ENCODE assay signal across 26 mouse cellular contexts in the genomic region with DNA sequence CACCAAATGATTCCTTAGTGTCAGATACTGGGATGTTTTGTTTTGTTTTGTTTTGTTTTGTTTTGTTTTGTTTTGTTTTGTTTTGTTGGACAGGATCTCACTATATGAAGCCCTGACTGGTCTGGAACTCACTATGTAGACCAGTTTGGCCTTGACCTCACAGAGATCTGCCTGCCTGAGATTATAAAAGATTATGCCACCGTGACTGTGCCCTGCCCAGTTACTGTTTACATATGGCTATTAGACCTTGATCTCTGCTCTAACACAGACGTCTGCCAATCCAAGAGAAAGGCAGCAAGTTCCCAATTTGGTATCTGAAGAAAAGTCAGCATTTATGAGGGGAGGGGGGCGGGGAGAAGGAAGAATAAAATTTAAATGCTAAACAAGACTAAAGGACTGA. TPM values are rescaled to one million over a fixed set of nuclear protein-coding genes. Genes with fewer than 3 reads are reported as not detected.
A peak's percentile ranks its signal among the peaks of the same experiment; 100 is the strongest.
DNase-seq lines count a peak whose midpoint lies in the region; ATAC-seq and TF ChIP-seq lines count a peak whose summit lies in the region.
"Had no signal": no experiment of that assay in that cellular context is flagged by ENCODE, and none has a peak within 500 bp of the region (broad histone marks: within the 10 kb centered on the region; RNA-seq: fewer than 3 reads in every experiment).

No protein-coding gene starts in this region.

- H3K4me1 ChIP-seq in liver, adult 2 months (ENCODE audit: control insufficient read depth, insufficient read depth, low read length), result peaks cover 7% of the 10 kb centered on the region; the same call in 1 of the 2 replicates
- H3K4me1 ChIP-seq in liver, postnatal 0 days (ENCODE audit: insufficient read depth), result no peaks in the 10 kb centered on the region
- H3K4me1 ChIP-seq in intestine, embryonic 15.5 days (replicated peaks), result no peaks in the 10 kb centered on the region
- H3K4me1 ChIP-seq in intestine, postnatal 0 days (replicated peaks; ENCODE audit: control insufficient read depth, insufficient read depth, low read length), result no peaks in the 10 kb centered on the region
- H3K4me1 ChIP-seq in lung, postnatal 0 days (ENCODE audit: insufficient read depth, low read depth, low read length), result no peaks in the 10 kb centered on the region
- H3K4me1 ChIP-seq: embryonic facial prominence, embryonic 12.5 days; embryonic facial prominence, embryonic 15.5 days; heart, embryonic 13.5 days had no signal

- no peaks in the 10 kb centered on the region for H3K79me2 ChIP-seq in liver, adult 2 months (ENCODE audit: control insufficient read depth, insufficient read depth, low read length)

- H3K27ac ChIP-seq in liver, adult 2 months (replicated peaks; ENCODE audit: insufficient read depth, low read depth, low read length), result no peak overlapping the region
- no peak overlapping the region for H3K27ac ChIP-seq in liver, postnatal 0 days (ENCODE audit: low read depth)
- H3K27ac ChIP-seq in intestine, embryonic 15.5 days, result no peak overlapping the region
- H3K27ac ChIP-seq in intestine, postnatal 0 days (ENCODE audit: low read depth, low read length), result no peak overlapping the region
- no peak overlapping the region for H3K27ac ChIP-seq in lung, postnatal 0 days (ENCODE audit: low read length)
- H3K27ac ChIP-seq: embryonic facial prominence, embryonic 12.5 days; embryonic facial prominence, embryonic 15.5 days; gastrocnemius, adult 2 months; heart, embryonic 13.5 days had no signal

- no peak for TF ChIP-seq POLR2A in liver, adult 2 months (IDR thresholded peaks at IDR 0.05; ENCODE audit: extremely low read depth, insufficient read depth, low read length)

- no peak overlapping the region for H3K4me2 ChIP-seq in liver, postnatal 0 days (ENCODE audit: low read depth, low read length)
- no peak overlapping the region for H3K4me2 ChIP-seq in intestine, embryonic 15.5 days (replicated peaks)
- H3K4me2 ChIP-seq in intestine, postnatal 0 days (replicated peaks; ENCODE audit: low read depth), result no peak overlapping the region
- no peak overlapping the region for H3K4me2 ChIP-seq in lung, postnatal 0 days (replicated peaks; ENCODE audit: low read depth, low read length)
- H3K4me2 ChIP-seq: embryonic facial prominence, embryonic 12.5 days; embryonic facial prominence, embryonic 15.5 days; heart, embryonic 13.5 days had no signal

- no peak for ATAC-seq in liver, postnatal 0 days
- ATAC-seq in intestine, embryonic 15.5 days, result peak; percentile 80
- ATAC-seq in intestine, postnatal 0 days, result peak; percentile 47; the same call in 1 of the 2 replicates
- ATAC-seq in lung, postnatal 0 days, result no peak
- ATAC-seq: CD4-positive, CD25-positive, alpha-beta regulatory T cell, adult 4 months; forebrain, embryonic 14.5 days; forebrain, postnatal 0 days; hindbrain, embryonic 16.5 days had no signal

- H3K9ac ChIP-seq in liver, adult 2 months (ENCODE audit: low read depth, low read length), result no peak overlapping the region
- no peak overlapping the region for H3K9ac ChIP-seq in liver, postnatal 0 days (replicated peaks)
- no peak overlapping the region for H3K9ac ChIP-seq in intestine, embryonic 15.5 days
- no peak overlapping the region for H3K9ac ChIP-seq in intestine, postnatal 0 days (ENCODE audit: low read depth, low read length)
- no peak overlapping the region for H3K9ac ChIP-seq in lung, postnatal 0 days (replicated peaks; ENCODE audit: low read depth)
- H3K9ac ChIP-seq: embryonic facial prominence, embryonic 12.5 days; embryonic facial prominence, embryonic 15.5 days; forebrain, postnatal 0 days; heart, embryonic 13.5 days had no signal

- no peak for TF ChIP-seq CTCF in liver, adult 2 months (IDR thresholded peaks at IDR 0.05; ENCODE audit: low read depth, low read length)
- TF ChIP-seq CTCF in liver, postnatal 0 days (IDR thresholded peaks at IDR 0.05; ENCODE audit: low read depth), result no peak
- TF ChIP-seq CTCF in intestine, postnatal 0 days (IDR thresholded peaks at IDR 0.05; ENCODE audit: low read depth), result no peak
- TF ChIP-seq CTCF in lung, postnatal 0 days (IDR thresholded peaks at IDR 0.05), result no peak

- peak; percentile 78 for DNase-seq in liver, adult 2 months (ENCODE audit: extremely low read depth, low read depth, low spot score)
- no peak for DNase-seq in liver, postnatal 0 days
- DNase-seq in lung, postnatal 0 days (ENCODE audit: low spot score), result no peak
- no peak for DNase-seq in kidney, adult 8-10 months
- DNase-seq: adrenal gland, adult 2 months; adrenal gland, postnatal 14 days; cerebellum, adult 11 months; cerebellum, adult 2 months; cerebellum, adult 9-11 months; cerebellum, postnatal 25 days; forebrain, postnatal 0 days; gastrocnemius, adult 2 months; gastrocnemius, postnatal 14 days; heart, adult 18-20 months; heart, postnatal 14 days; heart, postnatal 4 days had no signal

- no peaks in the 10 kb centered on the region for H3K9me3 ChIP-seq in liver, postnatal 0 days (ENCODE audit: low read length)
- no peaks in the 10 kb centered on the region for H3K9me3 ChIP-seq in intestine, embryonic 15.5 days
- H3K9me3 ChIP-seq in intestine, postnatal 0 days (ENCODE audit: control insufficient read depth), result no peaks in the 10 kb centered on the region
- no peaks in the 10 kb centered on the region for H3K9me3 ChIP-seq in lung, postnatal 0 days (ENCODE audit: low read length)
- H3K9me3 ChIP-seq: embryonic facial prominence, embryonic 12.5 days; embryonic facial prominence, embryonic 15.5 days; heart, embryonic 13.5 days had no signal

- H3K27me3 ChIP-seq in liver, adult 2 months (ENCODE audit: control insufficient read depth, insufficient read depth, low read length), result no peaks in the 10 kb centered on the region
- no peaks in the 10 kb centered on the region for H3K27me3 ChIP-seq in liver, postnatal 0 days (ENCODE audit: insufficient read depth, low read length)
- H3K27me3 ChIP-seq in intestine, embryonic 15.5 days (replicated peaks), result no peaks in the 10 kb centered on the region
- H3K27me3 ChIP-seq in intestine, postnatal 0 days (replicated peaks; ENCODE audit: control insufficient read depth, insufficient read depth, low read length), result no peaks in the 10 kb centered on the region
- no peaks in the 10 kb centered on the region for H3K27me3 ChIP-seq in lung, postnatal 0 days (replicated peaks; ENCODE audit: insufficient read depth, low read length)
- H3K27me3 ChIP-seq: embryonic facial prominence, embryonic 12.5 days; embryonic facial prominence, embryonic 15.5 days; heart, embryonic 13.5 days had no signal

- no peak for TF ChIP-seq EP300 in liver, postnatal 0 days (IDR thresholded peaks at IDR 0.05; ENCODE audit: low read depth)
- no peak for TF ChIP-seq EP300 in lung, postnatal 0 days (IDR thresholded peaks at IDR 0.05)

- H3K36me3 ChIP-seq in liver, adult 2 months (ENCODE audit: control insufficient read depth, insufficient read depth, low read length), result no peaks in the 10 kb centered on the region
- no peaks in the 10 kb centered on the region for H3K36me3 ChIP-seq in liver, postnatal 0 days (replicated peaks; ENCODE audit: insufficient read depth, low read length)
- no peaks in the 10 kb centered on the region for H3K36me3 ChIP-seq in intestine, embryonic 15.5 days
- no peaks in the 10 kb centered on the region for H3K36me3 ChIP-seq in intestine, postnatal 0 days (ENCODE audit: control insufficient read depth, insufficient read depth)
- H3K36me3 ChIP-seq in lung, postnatal 0 days (ENCODE audit: insufficient read depth, low read length), result no peaks in the 10 kb centered on the region
- H3K36me3 ChIP-seq: embryonic facial prominence, embryonic 15.5 days; heart, embryonic 13.5 days had no signal

- H3K4me3 ChIP-seq in liver, adult 2 months (ENCODE audit: insufficient read depth, low read depth, low read length), result no peak overlapping the region
- no peak overlapping the region for H3K4me3 ChIP-seq in liver, postnatal 0 days (ENCODE audit: low read depth, low read length)
- H3K4me3 ChIP-seq in intestine, embryonic 15.5 days (replicated peaks), result no peak overlapping the region
- no peak overlapping the region for H3K4me3 ChIP-seq in intestine, postnatal 0 days (ENCODE audit: low read depth, low read length)
- no peak overlapping the region for H3K4me3 ChIP-seq in lung, postnatal 0 days (ENCODE audit: low read depth, low read length)
- H3K4me3 ChIP-seq: embryonic facial prominence, embryonic 12.5 days; embryonic facial prominence, embryonic 15.5 days; gastrocnemius, adult 2 months; heart, embryonic 13.5 days had no signal

- WGBS in liver, adult 2 months, result 32% methylated on average over 3 of the region's 3 CpGs
- WGBS in liver, postnatal 0 days (ENCODE audit: insufficient replicate concordance), result 50% methylated on average over 3 of the region's 3 CpGs
- WGBS in intestine, embryonic 15.5 days, result 37% methylated on average over 3 of the region's 3 CpGs
- WGBS in intestine, postnatal 0 days, result 26% methylated on average over 3 of the region's 3 CpGs
- 30% methylated on average over 3 of the region's 3 CpGs for WGBS in lung, postnatal 0 days

RNA-seq across cellular contexts. Expression of gene Fez1, which starts 42.0 kb away (rescaled TPM):
- total RNA-seq in liver, adult 2 months (2014; rRNA removed), result 0.13 and 0.65 TPM in 2 replicates
- 0.12 TPM in 1 of 2 replicates, not detected in the other for polyA plus RNA-seq in liver, adult 2 months (2012; rRNA removed)
- polyA plus RNA-seq in liver, postnatal 0 days (2015; fragmentation: Nextera tagmentation; extraction: Ambion mirVana), result 0.15 and 0.50 TPM in 2 replicates
- 16.5 and 16.9 TPM in 2 replicates for polyA plus RNA-seq in intestine, embryonic 15.5 days (2015; fragmentation: Nextera tagmentation; extraction: Ambion mirVana)
- 9.6 and 10.3 TPM in 2 replicates for polyA plus RNA-seq in intestine, postnatal 0 days (2015; fragmentation: Nextera tagmentation; extraction: Ambion mirVana)
- 2.5 and 3.5 TPM in 2 replicates for polyA plus RNA-seq in lung, postnatal 0 days (2015; fragmentation: Nextera tagmentation; extraction: Ambion mirVana)
- total RNA-seq: common myeloid progenitor, adult 5-6 weeks; MEL had no signal

Comparison
In these comparisons a context has a peak if more than half of its experiments do, and no peak if none do; other contexts are left out.
1. ATAC-seq: peak in intestine, embryonic 15.5 days (single experiment) and intestine, postnatal 0 days (single experiment); none in liver, postnatal 0 days (single experiment) and lung, postnatal 0 days (single experiment).